Mouse (Mus musculus) telencephalon, adult 2 months (tissue): Measurements from ENCODE around the gene Fancc.

Experiments
- DNase-seq: peaks from one replicate; pipeline ENCODE4 v3.0.0-alpha.2; 2011; ENCODE audit warnings: low read depth, low spot score

The Fancc gene

DNA sequence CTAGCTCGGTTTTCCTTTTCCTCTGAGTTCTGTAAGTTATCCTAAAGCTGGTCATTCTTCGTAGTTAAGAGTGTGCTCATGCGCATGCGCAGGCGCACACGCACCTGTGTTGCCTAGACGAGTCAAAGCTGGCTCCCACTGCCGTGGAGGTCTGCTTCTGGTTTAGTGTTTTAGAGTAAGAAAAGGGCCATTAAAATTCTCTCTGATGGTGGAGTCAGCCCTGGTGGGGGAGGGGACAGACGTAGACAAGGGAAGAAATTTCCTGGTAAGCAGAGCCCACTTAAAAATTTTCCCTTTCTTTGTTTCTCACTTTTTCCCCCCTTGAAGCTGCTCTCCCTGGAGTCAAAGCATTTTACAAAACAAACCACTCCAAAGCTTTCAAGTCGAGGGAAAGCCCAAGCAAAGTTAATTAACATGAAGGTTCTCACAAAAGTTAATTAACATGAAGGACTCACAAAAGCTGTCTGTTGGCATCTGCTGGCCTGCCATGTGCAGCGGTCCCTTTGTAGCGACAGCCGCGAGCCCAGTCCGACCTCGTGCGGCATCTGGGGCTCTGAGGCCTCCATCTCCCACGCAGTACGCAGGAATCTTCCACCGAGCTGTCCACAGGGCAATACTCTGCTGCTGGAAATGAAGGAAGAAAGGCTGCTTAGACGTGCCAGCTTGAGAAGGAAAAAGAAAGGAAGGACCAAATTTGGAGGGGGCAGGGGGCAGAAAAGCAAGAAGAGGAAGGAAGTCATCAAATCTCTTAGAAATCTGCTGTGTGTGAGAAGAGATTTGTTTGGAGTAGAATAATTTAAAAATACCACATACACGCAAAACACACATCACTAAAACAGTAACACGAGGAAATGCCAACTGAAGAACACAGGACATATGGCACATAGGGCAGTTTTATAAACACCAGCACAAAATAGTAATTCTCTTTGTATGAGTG is at the start of gene Fancc:
Gene Fancc (minus strand): TSS at position 633 of the 937 bp plus-strand sequence.
- DNase-seq, result no peak

GRCm38 (mm10) chr13:63545291-63545690 is 48.2 kb upstream of the Fancc start:
- no peak for DNase-seq

DNA sequence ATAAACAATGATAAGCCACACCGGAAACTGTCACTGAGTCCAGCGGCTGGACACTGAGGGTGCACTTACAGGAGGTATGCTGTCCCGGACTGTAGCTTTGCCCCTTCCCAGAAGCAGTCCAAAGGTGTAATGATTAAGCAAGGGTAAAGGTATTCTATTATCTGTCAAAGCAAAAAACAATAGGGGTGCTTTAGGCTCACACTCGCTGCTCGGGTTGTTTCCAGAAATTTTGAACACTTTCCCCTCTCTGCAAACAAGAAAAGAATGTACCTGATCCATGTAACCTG is 47.8 kb upstream of the Fancc start:
- DNase-seq, result no peak

GRCm38 (mm10) chr13:63544119-63544966 is 47.3 kb upstream of the Fancc start:
- no peak for DNase-seq

GRCm38 (mm10) chr13:63543459-63543858 is 46.4 kb upstream of the Fancc start:
- no peak for DNase-seq

- DNase-seq, result no peak
Measured at GRCm38 (mm10) chr13:63542796-63543384, 45.8 kb upstream of the Fancc start.

GRCm38 (mm10) chr13:63541510-63541909 is 44.4 kb upstream of the Fancc start:
- DNase-seq, result no peak

- DNase-seq, result no peak
Measured at GRCm38 (mm10) chr13:63540584-63540983, 43.5 kb upstream of the Fancc start.

- DNase-seq, result no peak
Measured at GRCm38 (mm10) chr13:63534981-63535380, 37.9 kb upstream of the Fancc start.

GRCm38 (mm10) chr13:63530857-63531256 is 33.8 kb upstream of the Fancc start:
- no peak for DNase-seq

GRCm38 (mm10) chr13:63530371-63530764 is 33.3 kb upstream of the Fancc start:
- DNase-seq, result no peak

DNA sequence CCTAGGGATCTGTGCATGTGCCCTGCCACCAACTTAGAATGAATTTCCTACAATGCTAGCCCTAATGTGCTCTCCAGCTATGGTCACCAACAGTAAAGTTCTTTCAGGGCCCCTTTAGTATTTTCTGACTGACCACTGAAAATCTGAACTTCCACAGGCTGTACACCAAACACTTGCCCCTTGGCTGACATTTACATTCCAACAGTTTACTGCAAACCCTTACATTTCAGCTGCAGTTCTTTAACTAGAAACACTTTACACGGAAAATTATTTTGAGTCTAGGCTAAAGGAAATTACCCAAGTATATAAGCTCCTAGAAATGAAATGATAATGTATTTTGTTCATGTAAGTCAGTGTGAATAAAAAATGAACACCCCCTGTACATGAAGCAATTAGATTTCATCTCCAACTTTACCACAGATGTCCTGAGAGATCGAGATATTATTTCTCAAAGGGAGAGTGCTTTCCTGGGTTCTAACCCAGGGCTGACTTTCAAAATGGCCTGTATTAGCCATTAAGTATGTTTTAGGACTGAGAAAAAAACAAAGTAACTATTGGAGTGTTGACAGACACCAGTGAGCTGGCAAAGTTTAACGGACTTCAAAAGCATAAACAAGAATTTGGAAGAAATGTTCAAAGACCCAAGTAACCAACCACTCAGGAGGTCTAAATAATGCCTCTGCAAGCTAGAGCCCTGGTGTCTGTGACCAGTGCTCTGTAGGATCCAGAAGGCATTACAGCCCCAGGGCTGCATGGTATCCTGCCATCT is 32.7 kb upstream of the Fancc start:
- no peak for DNase-seq

GRCm38 (mm10) chr13:63528852-63529251 is 31.8 kb upstream of the Fancc start:
- no peak for DNase-seq

DNA sequence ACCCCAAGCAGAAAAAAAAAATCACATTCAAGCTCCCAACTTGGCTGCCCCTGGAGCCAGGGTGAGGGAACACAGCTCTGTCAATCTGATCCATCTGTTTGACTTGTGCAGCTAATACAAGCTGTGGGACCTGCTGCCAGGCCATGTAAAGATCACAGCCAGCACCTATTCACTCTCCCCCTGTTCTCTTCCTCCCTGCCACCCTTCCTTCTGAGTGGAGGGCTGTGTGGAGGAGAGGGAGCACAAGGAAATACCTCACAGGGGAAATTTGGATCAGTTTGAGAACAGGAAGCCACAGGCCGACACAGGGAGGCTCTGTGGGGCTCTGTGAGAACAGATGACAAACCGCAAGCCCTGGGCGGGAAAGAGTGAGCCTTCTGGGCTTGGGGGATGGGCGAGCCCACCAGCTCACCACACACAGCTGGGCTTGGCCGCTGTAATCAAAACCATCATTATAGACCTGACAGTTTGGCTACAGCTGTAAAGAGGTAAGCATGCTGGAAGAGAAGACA is 31.1 kb upstream of the Fancc start:
- DNase-seq, result no peak

DNA sequence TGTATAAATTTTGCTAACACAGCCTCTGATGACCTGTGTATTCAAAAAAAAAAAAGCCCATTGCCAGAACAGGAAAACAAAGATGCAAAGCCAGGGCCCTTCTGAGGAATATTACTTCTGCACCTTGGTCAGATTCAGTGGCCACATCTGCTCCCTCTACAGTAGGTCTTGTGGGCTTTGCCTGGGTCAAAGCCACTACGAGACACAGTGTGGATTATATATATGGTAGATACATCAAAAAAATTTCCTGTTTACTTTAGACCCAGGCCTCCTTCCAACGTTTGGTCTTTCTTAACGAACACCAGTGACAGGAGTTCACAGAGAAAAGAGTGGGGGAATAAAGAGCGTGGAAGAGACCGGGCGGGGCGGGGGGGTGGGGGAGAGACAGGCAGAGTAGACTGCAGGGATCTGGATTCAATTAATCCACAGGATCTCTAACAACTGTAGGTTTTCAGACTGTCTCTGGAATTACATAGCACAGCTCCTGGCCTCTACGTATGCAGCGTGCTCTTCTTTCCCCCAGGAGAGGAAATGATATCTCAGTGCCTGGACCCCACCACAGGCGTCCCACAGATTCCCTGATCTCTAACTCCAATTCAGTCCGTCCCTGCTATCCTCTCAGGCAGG is 28.6 kb upstream of the Fancc start:
- no peak for DNase-seq

- DNase-seq, result no peak
Measured at GRCm38 (mm10) chr13:63524608-63525570, 27.8 kb upstream of the Fancc start.

DNA sequence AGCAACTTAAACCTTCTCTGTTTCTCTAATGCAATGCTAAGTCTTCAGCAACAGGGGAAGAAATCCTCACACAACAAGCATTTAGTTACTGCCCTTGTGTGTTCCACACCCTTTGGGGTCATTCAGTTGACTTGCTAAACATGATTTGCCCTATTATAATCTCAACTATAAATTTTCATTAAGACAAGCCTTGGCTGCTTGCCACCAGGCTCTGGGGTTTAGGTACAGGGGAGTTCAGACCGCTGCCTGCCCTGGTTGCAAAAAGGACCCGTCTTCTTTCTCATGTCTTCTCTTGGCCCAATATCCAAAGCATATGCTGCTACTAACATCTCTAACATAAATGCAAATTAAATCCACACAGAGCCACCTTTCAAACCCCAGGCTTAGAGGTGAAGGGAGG is 27.0 kb upstream of the Fancc start:
- no peak for DNase-seq

DNA sequence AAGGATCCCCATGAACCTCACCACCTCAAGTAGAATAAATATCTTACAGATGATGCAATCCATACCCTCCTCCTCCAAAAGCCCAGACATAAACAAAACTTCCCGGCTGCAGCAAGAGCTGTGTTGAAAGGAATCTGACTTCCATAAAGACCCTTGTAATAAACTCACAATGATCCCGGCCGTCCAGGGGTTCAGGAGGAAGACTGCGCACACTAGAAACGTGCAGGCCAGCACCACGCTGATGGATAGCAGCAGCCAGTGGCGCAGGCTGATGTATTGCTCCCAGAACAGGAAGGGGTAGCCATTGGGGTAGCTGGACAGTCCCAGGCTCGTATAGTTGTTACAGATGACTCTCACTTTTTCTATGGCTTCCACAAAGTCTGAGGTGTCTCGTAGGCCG is 25.8 kb upstream of the Fancc start:
- DNase-seq, result no peak

- no peak for DNase-seq
Measured at GRCm38 (mm10) chr13:63520110-63520509, 23.0 kb upstream of the Fancc start.

DNA sequence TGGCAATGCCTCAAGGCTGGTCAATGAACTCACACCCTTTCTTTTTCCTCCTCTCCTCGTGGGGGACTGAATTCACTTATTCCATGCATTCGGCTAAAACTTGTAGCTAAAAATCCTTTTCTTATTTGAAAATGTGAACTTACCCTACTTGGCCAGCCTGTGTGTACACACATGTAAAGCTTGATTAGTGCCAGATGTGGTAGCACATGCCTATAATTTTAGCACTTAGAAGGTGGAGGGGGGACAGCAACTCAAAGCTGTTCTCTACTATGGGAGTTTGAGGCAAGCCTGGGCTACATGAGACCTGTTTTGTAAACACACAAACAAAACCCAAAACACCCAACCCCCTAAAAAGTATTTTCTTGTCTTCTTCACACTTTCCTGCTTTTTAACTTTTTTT is 19.5 kb upstream of the Fancc start:
- no peak for DNase-seq
